Mouse (Mus musculus): ENCODE data around the gene Tex14. TPM values are rescaled to one million over a fixed set of nuclear protein-coding genes. Genes with fewer than 3 reads are reported as not detected.
"Not testable (repeated sequence)": the region's sequence is repeated elsewhere in the genome, so short reads cannot be mapped to it uniquely, and the experiment has no call there.

Gene Tex14
- polyA plus RNA-seq, 1 experiment: 0.08 TPM

DNA sequence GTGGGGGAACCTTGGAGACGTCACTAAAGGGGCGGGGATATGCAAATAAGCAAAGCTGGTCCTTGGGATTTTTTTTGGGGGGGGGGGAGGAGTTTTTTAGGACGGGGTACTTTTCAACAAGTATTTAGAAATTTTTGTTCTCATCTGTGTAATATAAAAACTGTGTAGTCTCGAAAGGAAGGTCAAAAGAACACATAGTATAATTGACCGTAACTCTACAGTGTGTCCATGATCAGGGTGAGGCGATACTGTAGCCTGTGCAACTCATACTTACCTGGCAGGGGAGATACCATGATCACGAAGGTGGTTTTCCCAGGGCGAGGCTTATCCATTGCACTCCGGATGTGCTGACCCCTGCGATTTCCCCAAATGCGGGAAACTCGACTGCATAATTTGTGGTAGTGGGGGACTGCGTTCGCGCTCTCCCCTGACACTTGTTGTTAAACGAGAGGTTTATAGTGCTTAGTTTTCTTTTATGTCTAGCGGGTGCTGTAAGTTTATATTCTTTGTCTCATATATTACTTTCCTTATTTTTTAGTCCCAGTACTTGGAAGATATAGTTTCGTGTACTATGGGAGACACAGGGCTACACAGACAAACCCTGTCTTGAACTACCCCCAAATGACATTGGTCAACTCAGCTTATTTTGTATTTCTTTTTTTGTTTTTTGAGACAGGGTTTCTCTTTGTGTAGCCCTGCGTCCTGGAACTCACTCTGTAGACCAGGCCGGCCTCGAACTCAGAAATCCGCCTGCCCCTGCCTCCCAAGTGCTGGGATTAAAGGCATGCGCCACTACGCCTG, 21.8 kb downstream of the Tex14 start:
- peak overlapping the region; percentile 82 for H3K27ac ChIP-seq (ENCODE audit: insufficient read depth, low read depth, low read length)
- not testable (repeated sequence) for H3K4me3 ChIP-seq (ENCODE audit: insufficient read depth, low read depth, low read length); H3K27me3 ChIP-seq (replicated peaks; ENCODE audit: control insufficient read depth, insufficient read depth, low read length); H3K4me1 ChIP-seq (ENCODE audit: control insufficient read depth, insufficient read depth, low read length); H3K36me3 ChIP-seq (ENCODE audit: control insufficient read depth, insufficient read depth, low read length)
- peak; percentile 92 for DNase-seq
- peak; percentile 99 for TF ChIP-seq POLR2A (IDR thresholded peaks at IDR 0.05; ENCODE audit: low read depth, low read length)
- 1% methylated on average over 24 of the region's 24 CpGs for WGBS

DNA sequence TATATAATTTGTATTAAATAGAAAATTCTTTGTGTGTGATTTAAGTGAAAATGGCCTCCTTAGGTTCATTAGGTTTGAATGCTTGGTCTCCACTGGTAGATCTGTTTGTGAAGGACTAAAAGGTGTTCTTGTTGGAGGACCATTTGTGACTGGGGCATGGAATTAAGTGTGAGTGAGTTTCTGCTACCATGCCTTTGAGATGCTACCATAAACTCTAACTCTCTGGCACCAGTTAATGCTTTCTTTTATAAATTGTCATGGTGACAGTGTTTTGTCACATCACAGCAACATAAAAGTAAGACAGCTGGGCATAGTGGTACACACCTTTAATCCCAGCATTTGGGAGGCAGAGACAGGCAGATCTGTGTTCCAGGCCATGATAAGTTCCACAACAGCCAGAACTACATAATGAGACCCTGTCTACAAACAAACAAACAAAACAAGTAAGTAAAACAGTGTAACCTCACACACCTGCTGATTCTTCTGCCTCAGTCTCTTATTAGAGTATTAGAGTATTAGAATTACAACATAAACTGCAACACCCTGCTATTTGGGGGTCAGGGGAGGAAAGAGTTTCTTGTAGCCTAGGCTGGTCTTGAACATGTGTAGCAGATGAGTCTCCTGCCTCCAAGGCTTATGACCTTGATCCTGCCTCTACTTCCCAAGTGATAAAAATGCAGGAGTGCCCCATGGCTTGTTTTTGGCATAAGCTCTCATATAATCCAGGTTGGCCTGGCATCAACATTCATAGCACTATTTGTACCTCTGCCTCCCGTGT, 22.6 kb downstream of the Tex14 start:
- WGBS: 11% methylated on average over 1 of the region's 1 CpGs
- H3K27ac ChIP-seq (ENCODE audit: insufficient read depth, low read depth, low read length): 0 out of 2 replicates have a peak overlapping the region, but pooled peaks have one; percentile 37

DNA sequence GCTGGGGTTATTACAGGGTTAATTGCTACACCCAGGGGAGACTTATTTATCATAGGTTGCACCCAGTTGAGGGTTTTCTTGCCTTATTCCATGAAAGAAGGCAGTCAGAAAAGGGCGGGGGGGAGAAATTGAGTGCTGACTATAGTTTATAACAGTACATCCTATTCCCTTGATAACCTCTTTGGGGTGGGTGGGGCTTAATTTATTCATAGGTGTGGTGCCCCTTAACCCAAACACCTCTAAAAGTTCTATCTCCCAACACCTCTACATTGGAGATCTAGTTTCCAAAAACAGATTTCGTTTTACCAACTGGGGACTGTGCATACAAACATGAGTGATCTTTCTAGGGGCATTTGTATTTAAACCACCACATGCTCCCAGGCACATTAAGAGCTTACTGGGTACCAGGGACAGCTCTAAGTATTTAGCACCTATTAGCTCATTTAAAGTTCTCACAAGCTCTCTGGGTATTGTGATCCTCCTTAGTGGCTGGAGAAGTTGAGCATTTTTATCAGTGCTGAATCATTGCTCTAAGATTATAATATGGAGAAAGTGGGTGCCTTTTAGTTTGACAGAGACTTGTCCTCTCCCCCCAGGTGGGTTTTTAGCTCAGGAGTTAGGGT, 23.3 kb downstream of the Tex14 start:
- Histone ChIP-seq H3K4me3 (ENCODE audit: insufficient read depth, low read depth, low read length) (no peak overlapping the region), H3K36me3 (ENCODE audit: control insufficient read depth, insufficient read depth, low read length) (no peaks in the 10 kb centered on the region), H3K27me3 (replicated peaks; ENCODE audit: control insufficient read depth, insufficient read depth, low read length) (no peaks in the 10 kb centered on the region), H3K27ac (ENCODE audit: insufficient read depth, low read depth, low read length) (no peak overlapping the region), H3K4me1 (ENCODE audit: control insufficient read depth, insufficient read depth, low read length) (no peaks in the 10 kb centered on the region)
- no peak for TF ChIP-seq POLR2A (IDR thresholded peaks at IDR 0.05; ENCODE audit: low read depth, low read length)
- no peak for TF ChIP-seq CTCF (conservative IDR thresholded peaks at IDR 0.05; ENCODE audit: insufficient read depth, insufficient read length, low read depth, low read length)
- no peak for DNase-seq
- 63% methylated on average over 2 of the region's 2 CpGs for WGBS

More for the DNA sequence above, 22.6 kb downstream of the Tex14 start:
- Histone ChIP-seq H3K27me3 (replicated peaks; ENCODE audit: control insufficient read depth, insufficient read depth, low read length) (no peaks in the 10 kb centered on the region), H3K4me1 (ENCODE audit: control insufficient read depth, insufficient read depth, low read length) (no peaks in the 10 kb centered on the region), H3K4me3 (ENCODE audit: insufficient read depth, low read depth, low read length) (no peak overlapping the region), H3K36me3 (ENCODE audit: control insufficient read depth, insufficient read depth, low read length) (no peaks in the 10 kb centered on the region)
- DNase-seq: no peak
- TF ChIP-seq CTCF (conservative IDR thresholded peaks at IDR 0.05; ENCODE audit: insufficient read depth, insufficient read length, low read depth, low read length) (no peak), POLR2A (IDR thresholded peaks at IDR 0.05; ENCODE audit: low read depth, low read length) (no peak)

DNA sequence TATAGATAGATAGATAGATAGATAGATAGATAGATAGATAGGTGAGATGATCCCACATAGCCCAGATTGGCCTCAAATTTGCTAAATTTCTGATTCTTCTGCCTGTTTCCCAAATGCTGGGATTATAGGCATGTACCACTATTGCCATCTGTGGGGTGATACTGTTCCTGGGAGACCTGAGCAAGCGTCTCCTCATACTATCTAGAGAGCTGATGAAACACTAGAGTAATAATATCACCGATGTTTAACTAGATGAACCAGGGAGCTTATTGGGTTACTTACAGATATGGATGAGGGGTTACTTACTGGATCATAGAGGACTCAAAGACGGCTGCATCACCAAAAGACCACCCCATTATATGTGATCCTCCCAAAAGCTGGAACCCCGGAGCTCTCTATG, 24.5 kb downstream of the Tex14 start:
- WGBS: 86% methylated on average over 4 of the region's 4 CpGs
- H3K4me1 ChIP-seq (ENCODE audit: control insufficient read depth, insufficient read depth, low read length): no peaks in the 10 kb centered on the region
- H3K4me3 ChIP-seq (ENCODE audit: insufficient read depth, low read depth, low read length): no peak overlapping the region
- TF ChIP-seq POLR2A (IDR thresholded peaks at IDR 0.05; ENCODE audit: low read depth, low read length): no peak
- no peak for TF ChIP-seq CTCF (conservative IDR thresholded peaks at IDR 0.05; ENCODE audit: insufficient read depth, insufficient read length, low read depth, low read length)
- H3K27me3 ChIP-seq (replicated peaks; ENCODE audit: control insufficient read depth, insufficient read depth, low read length): no peaks in the 10 kb centered on the region
- H3K36me3 ChIP-seq (ENCODE audit: control insufficient read depth, insufficient read depth, low read length): no peaks in the 10 kb centered on the region
- no peak for DNase-seq
- H3K27ac ChIP-seq (ENCODE audit: insufficient read depth, low read depth, low read length): no peak overlapping the region

DNA sequence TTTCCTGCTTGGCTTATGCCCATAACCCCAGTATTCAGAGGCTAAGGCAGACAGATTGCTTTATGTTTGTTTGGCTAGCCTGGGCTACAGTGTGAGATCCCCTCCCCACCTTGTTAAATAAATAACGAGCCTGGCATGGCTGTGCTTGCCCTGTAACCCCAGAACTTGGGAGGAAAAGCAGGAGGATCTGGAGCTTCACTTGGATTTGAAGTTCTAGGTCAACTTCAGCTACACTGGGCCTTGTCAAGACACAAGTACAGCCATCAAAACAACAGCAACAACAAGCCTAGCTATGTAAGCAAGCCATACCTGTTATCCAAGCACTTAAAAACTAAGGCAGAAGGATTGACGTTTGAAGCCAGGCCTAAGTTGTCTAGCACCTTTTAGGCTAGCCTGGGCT, 25.5 kb downstream of the Tex14 start:
- Histone ChIP-seq H3K4me1 (ENCODE audit: control insufficient read depth, insufficient read depth, low read length) (no peaks in the 10 kb centered on the region), H3K27me3 (replicated peaks; ENCODE audit: control insufficient read depth, insufficient read depth, low read length) (no peaks in the 10 kb centered on the region), H3K4me3 (ENCODE audit: insufficient read depth, low read depth, low read length) (no peak overlapping the region), H3K27ac (ENCODE audit: insufficient read depth, low read depth, low read length) (no peak overlapping the region), H3K36me3 (ENCODE audit: control insufficient read depth, insufficient read depth, low read length) (no peaks in the 10 kb centered on the region)
- 73% methylated on average over 2 of the region's 2 CpGs for WGBS
- no peak for DNase-seq
- TF ChIP-seq CTCF (conservative IDR thresholded peaks at IDR 0.05; ENCODE audit: insufficient read depth, insufficient read length, low read depth, low read length) (no peak), POLR2A (IDR thresholded peaks at IDR 0.05; ENCODE audit: low read depth, low read length) (no peak)

DNA sequence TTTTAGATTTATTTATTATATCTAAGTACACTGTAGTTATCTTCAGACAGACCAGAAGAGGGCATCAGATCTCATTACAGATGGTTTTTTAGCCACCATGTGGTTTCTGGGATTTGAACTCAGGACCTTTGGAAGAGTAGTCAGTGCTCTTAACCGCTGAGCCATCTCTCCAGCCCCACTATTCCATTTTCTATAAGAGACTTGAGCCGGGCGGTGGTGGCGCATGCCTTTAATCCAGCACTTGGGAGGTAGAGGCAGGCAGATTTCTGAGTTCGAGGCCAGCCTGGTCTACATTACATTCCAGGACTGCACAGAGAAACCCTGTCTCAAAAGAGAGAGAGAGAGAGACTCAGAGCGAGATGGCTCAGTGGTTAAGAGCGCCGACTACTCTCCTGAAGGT, 26.9 kb downstream of the Tex14 start:
- not testable (repeated sequence) for H3K4me3 ChIP-seq (ENCODE audit: insufficient read depth, low read depth, low read length); H3K4me1 ChIP-seq (ENCODE audit: control insufficient read depth, insufficient read depth, low read length); H3K27ac ChIP-seq (ENCODE audit: insufficient read depth, low read depth, low read length); DNase-seq; H3K36me3 ChIP-seq (ENCODE audit: control insufficient read depth, insufficient read depth, low read length); H3K27me3 ChIP-seq (replicated peaks; ENCODE audit: control insufficient read depth, insufficient read depth, low read length)
- 95% methylated on average over 8 of the region's 8 CpGs for WGBS

DNA sequence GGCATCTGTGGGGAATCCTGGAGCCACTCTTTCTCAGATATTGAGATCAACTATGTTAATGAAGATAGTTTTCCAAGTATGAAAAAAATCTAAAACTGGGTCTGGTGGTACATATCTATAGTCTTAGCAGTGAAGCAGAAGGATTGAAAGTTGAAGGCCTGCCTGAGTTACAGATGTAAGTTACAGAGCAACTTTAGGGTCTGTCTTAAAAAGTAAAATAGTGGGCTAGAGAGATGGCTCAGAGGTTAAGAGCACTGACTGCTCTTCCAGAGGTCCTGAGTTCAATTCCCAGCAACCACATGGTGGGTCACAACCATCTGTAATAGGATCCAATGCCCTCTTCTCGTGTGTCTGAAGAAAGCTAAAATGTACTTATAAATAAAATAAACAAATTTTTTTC, 27.6 kb downstream of the Tex14 start:
- TF ChIP-seq POLR2A (IDR thresholded peaks at IDR 0.05; ENCODE audit: low read depth, low read length) (no peak), CTCF (conservative IDR thresholded peaks at IDR 0.05; ENCODE audit: insufficient read depth, insufficient read length, low read depth, low read length) (no peak)
- Histone ChIP-seq H3K36me3 (ENCODE audit: control insufficient read depth, insufficient read depth, low read length) (no peaks in the 10 kb centered on the region), H3K4me3 (ENCODE audit: insufficient read depth, low read depth, low read length) (no peak overlapping the region), H3K27ac (ENCODE audit: insufficient read depth, low read depth, low read length) (no peak overlapping the region), H3K27me3 (replicated peaks; ENCODE audit: control insufficient read depth, insufficient read depth, low read length) (no peaks in the 10 kb centered on the region), H3K4me1 (ENCODE audit: control insufficient read depth, insufficient read depth, low read length) (no peaks in the 10 kb centered on the region)
- WGBS: 79% methylated on average over 1 of the region's 1 CpGs
- no peak for DNase-seq
